Mouse (Mus musculus): ENCODE measurements at regions not wholly inside any gene's neighbourhood (a gene's known extent, or its start where the extent isn't known, plus 50 kb on each side); places are given as distances from the start of the nearest gene placed in this dataset.

- Histone ChIP-seq H3K27me3 (no peaks in the 10 kb centered on the region), H3K27ac (replicated peaks) (no peak overlapping the region), H3K9me3 (no peaks in the 10 kb centered on the region), H3K4me3 (no peak overlapping the region), H3K9ac (no peak overlapping the region), H3K4me1 (replicated peaks) (no peaks in the 10 kb centered on the region), H3K36me3 (no peaks in the 10 kb centered on the region), H3K4me2 (no peak overlapping the region)
- WGBS, result 68% methylated on average over 2 of the region's 2 CpGs
- ATAC-seq (ENCODE audit: low read depth), result no peak
Observed at GRCm38 (mm10) chr1:107677404-107677803, 87.6 kb downstream of the Serpinb8 start.

GRCm38 (mm10) chr1:107696858-107697257, 107.1 kb downstream of the Serpinb8 start:
- WGBS, result 10% methylated on average over 2 of the region's 2 CpGs
- Histone ChIP-seq H3K36me3 (no peaks in the 10 kb centered on the region), H3K4me2 (no peak overlapping the region), H3K9me3 (no peaks in the 10 kb centered on the region), H3K4me1 (replicated peaks) (no peaks in the 10 kb centered on the region), H3K9ac (no peak overlapping the region), H3K4me3 (no peak overlapping the region), H3K27ac (replicated peaks) (no peak overlapping the region), H3K27me3 (no peaks in the 10 kb centered on the region)
- ATAC-seq (ENCODE audit: low read depth), result no peak

- no peaks in the 10 kb centered on the region for H3K9me3 ChIP-seq
- H3K36me3 ChIP-seq, result no peaks in the 10 kb centered on the region
- H3K9ac ChIP-seq, result no peak overlapping the region
- H3K27ac ChIP-seq (replicated peaks), result no peak overlapping the region
- no peak overlapping the region for H3K4me2 ChIP-seq
- H3K4me3 ChIP-seq, result no peak overlapping the region
- H3K4me1 ChIP-seq (replicated peaks), result no peaks in the 10 kb centered on the region
- no peaks in the 10 kb centered on the region for H3K27me3 ChIP-seq
- ATAC-seq (ENCODE audit: low read depth), result no peak
Observed at GRCm38 (mm10) chr1:107706108-107706548, 116.3 kb downstream of the Serpinb8 start.

GRCm38 (mm10) chr1:107708601-107709000, 118.8 kb downstream of the Serpinb8 start:
- no peak overlapping the region for H3K27ac ChIP-seq (replicated peaks)
- whole genome bisulfite sequencing, result 93% methylated on average over 5 of the region's 5 CpGs
- H3K27me3 ChIP-seq, result no peaks in the 10 kb centered on the region
- no peak overlapping the region for H3K4me3 ChIP-seq
- H3K4me1 ChIP-seq (replicated peaks), result no peaks in the 10 kb centered on the region
- H3K9ac ChIP-seq, result no peak overlapping the region
- H3K36me3 ChIP-seq, result no peaks in the 10 kb centered on the region
- no peaks in the 10 kb centered on the region for H3K9me3 ChIP-seq
- no peak overlapping the region for H3K4me2 ChIP-seq
- ATAC-seq (ENCODE audit: low read depth), result no peak

GRCm38 (mm10) chr1:107714869-107715268, 125.1 kb downstream of the Serpinb8 start:
- no peak overlapping the region for H3K27ac ChIP-seq (replicated peaks)
- H3K4me1 ChIP-seq (replicated peaks), result no peaks in the 10 kb centered on the region
- 84% methylated on average over 1 of the region's 1 CpGs for WGBS
- ATAC-seq (ENCODE audit: low read depth), result no peak
- no peaks in the 10 kb centered on the region for H3K9me3 ChIP-seq
- no peak overlapping the region for H3K4me3 ChIP-seq
- no peaks in the 10 kb centered on the region for H3K27me3 ChIP-seq
- no peak overlapping the region for H3K4me2 ChIP-seq
- H3K9ac ChIP-seq, result no peak overlapping the region
- no peaks in the 10 kb centered on the region for H3K36me3 ChIP-seq

GRCm38 (mm10) chr1:107719304-107719703, 129.5 kb downstream of the Serpinb8 start:
- H3K4me1 ChIP-seq (replicated peaks), result no peaks in the 10 kb centered on the region
- H3K27me3 ChIP-seq, result no peaks in the 10 kb centered on the region
- no peaks in the 10 kb centered on the region for H3K9me3 ChIP-seq
- no peak overlapping the region for H3K4me2 ChIP-seq
- H3K9ac ChIP-seq, result no peak overlapping the region
- no peak overlapping the region for H3K4me3 ChIP-seq
- no peak overlapping the region for H3K27ac ChIP-seq (replicated peaks)
- H3K36me3 ChIP-seq, result no peaks in the 10 kb centered on the region
- WGBS, result 79% methylated on average over 5 of the region's 5 CpGs
- no peak for ATAC-seq (ENCODE audit: low read depth)

- no peak overlapping the region for H3K4me2 ChIP-seq
- H3K9me3 ChIP-seq, result no peaks in the 10 kb centered on the region
- H3K4me1 ChIP-seq (replicated peaks), result no peaks in the 10 kb centered on the region
- 77% methylated on average over 11 of the region's 11 CpGs for whole genome bisulfite sequencing
- H3K4me3 ChIP-seq, result no peak overlapping the region
- H3K9ac ChIP-seq, result no peak overlapping the region
- H3K27me3 ChIP-seq, result no peaks in the 10 kb centered on the region
- no peaks in the 10 kb centered on the region for H3K36me3 ChIP-seq
- H3K27ac ChIP-seq (replicated peaks), result no peak overlapping the region
- no peak for ATAC-seq (ENCODE audit: low read depth)
Observed at GRCm38 (mm10) chr1:107728113-107728839, 138.5 kb downstream of the Serpinb8 start.

GRCm38 (mm10) chr1:107765307-107765706, 175.5 kb downstream of the Serpinb8 start:
- Histone ChIP-seq H3K27ac (replicated peaks) (no peak overlapping the region), H3K4me3 (no peak overlapping the region), H3K4me1 (replicated peaks) (no peaks in the 10 kb centered on the region), H3K9me3 (no peaks in the 10 kb centered on the region), H3K9ac (no peak overlapping the region), H3K27me3 (no peaks in the 10 kb centered on the region), H3K4me2 (no peak overlapping the region), H3K36me3 (no peaks in the 10 kb centered on the region)
- ATAC-seq (ENCODE audit: low read depth), result no peak
- WGBS, result 84% methylated on average over 1 of the region's 1 CpGs

- Histone ChIP-seq H3K9ac (no peak overlapping the region), H3K36me3 (no peaks in the 10 kb centered on the region), H3K27ac (replicated peaks) (no peak overlapping the region), H3K4me2 (no peak overlapping the region), H3K4me3 (no peak overlapping the region), H3K4me1 (replicated peaks) (no peaks in the 10 kb centered on the region), H3K27me3 (no peaks in the 10 kb centered on the region), H3K9me3 (no peaks in the 10 kb centered on the region)
- WGBS, result 78% methylated on average over 4 of the region's 4 CpGs
- no peak for ATAC-seq (ENCODE audit: low read depth)
Observed at GRCm38 (mm10) chr1:107767198-107767947, 177.6 kb downstream of the Serpinb8 start.

GRCm38 (mm10) chr1:107772967-107773366, 183.2 kb downstream of the Serpinb8 start:
- 85% methylated on average over 2 of the region's 2 CpGs for WGBS
- Histone ChIP-seq H3K27ac (replicated peaks) (no peak overlapping the region), H3K4me2 (no peak overlapping the region), H3K4me1 (replicated peaks) (no peaks in the 10 kb centered on the region), H3K9ac (no peak overlapping the region), H3K27me3 (no peaks in the 10 kb centered on the region), H3K9me3 (no peaks in the 10 kb centered on the region), H3K36me3 (no peaks in the 10 kb centered on the region), H3K4me3 (no peak overlapping the region)
- no peak for ATAC-seq (ENCODE audit: low read depth)

GRCm38 (mm10) chr1:107783079-107783478, 193.3 kb downstream of the Serpinb8 start:
- Histone ChIP-seq H3K36me3 (no peaks in the 10 kb centered on the region), H3K4me2 (no peak overlapping the region), H3K9me3 (no peaks in the 10 kb centered on the region), H3K27ac (replicated peaks) (no peak overlapping the region), H3K27me3 (no peaks in the 10 kb centered on the region), H3K4me1 (replicated peaks) (no peaks in the 10 kb centered on the region), H3K9ac (no peak overlapping the region), H3K4me3 (no peak overlapping the region)
- 71% methylated on average over 5 of the region's 5 CpGs for WGBS
- 0 out of 2 replicates have a peak, but pooled peaks have one; percentile 53 for ATAC-seq (ENCODE audit: low read depth)

- Histone ChIP-seq H3K9me3 (no peaks in the 10 kb centered on the region), H3K4me1 (replicated peaks) (no peaks in the 10 kb centered on the region), H3K27me3 (no peaks in the 10 kb centered on the region), H3K4me3 (no peak overlapping the region), H3K27ac (replicated peaks) (no peak overlapping the region), H3K9ac (no peak overlapping the region), H3K4me2 (no peak overlapping the region), H3K36me3 (no peaks in the 10 kb centered on the region)
- 89% methylated on average over 5 of the region's 5 CpGs for WGBS
- no peak for ATAC-seq (ENCODE audit: low read depth)
Observed at GRCm38 (mm10) chr1:107805823-107806222, 216.0 kb downstream of the Serpinb8 start.
